Mouse (Mus musculus): Measurements from ENCODE around the gene Lpcat2.

DNA sequence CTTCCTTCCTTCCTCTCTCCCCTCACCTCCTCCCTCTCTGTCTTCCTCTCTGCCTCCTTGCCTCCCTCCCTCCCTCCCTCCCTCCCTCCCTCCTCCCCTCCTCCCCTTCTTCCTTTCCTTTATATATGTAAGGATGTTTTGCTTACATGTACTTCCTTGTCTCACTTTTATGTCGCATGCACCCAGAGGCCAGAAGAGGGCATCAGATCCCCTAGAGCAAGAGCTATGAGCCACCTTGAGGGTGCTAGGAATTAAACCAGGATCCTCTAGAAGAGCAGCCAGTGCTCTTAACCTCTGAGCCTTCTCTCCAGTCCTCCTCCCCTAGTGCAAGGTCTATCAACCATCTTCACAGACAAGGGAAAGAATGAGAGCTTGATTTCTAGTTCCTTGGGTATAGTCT, 40.9 kb downstream of the Lpcat2 start:
- TF ChIP-seq CTCF (IDR thresholded peaks at IDR 0.05; ENCODE audit: low read depth, low read length) = no peak
- no peak for TF ChIP-seq POLR2A (IDR thresholded peaks at IDR 0.05; ENCODE audit: extremely low read depth, insufficient read depth, low read length)
